27 mouse cellular contexts compared by ENCODE assay signal in the genomic region with DNA sequence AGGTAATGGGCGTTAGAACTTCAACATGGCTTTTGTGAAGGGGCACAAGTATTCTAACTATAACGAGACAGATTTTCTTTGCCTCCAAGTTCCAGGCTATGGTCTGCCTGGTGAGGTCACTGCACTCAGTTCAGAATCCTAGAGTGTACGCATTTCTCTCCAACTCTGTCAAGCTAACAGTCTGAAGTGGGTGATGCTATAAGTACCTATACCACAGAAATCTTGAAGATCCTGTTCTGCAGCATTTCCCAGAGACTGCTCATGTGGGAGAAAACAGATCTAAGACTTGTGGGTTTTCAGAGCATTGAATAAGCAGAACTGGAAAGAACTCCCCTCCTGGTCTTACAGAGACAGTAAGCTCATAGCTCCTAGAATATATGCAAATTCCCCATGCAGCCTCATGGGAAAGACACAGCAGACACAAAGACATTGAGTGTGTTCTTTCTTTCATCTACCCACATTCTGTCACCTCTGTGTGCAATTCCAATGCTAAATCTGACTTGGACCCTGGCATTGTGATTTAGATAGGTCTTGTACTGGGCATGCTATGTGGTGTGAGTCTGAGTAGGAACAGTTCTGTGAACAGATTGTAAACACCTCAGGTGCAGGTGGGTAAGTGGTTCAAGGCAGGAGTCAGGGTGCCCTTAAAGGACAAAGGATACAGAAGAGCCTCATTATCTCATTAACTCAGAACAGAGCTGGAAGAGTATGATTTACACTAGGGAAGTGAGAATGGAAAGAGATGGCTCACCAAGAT.
DNase-seq lines count a peak whose midpoint lies in the region; ATAC-seq lines count a peak whose summit lies in the region.
"Had no signal": no experiment of that assay in that cellular context is flagged by ENCODE, and none has a peak within 500 bp of the region (broad histone marks: within the 10 kb centered on the region; RNA-seq: fewer than 3 reads in every experiment).

No protein-coding gene starts in this region.

- 75% methylated on average over 3 of the region's 3 CpGs for WGBS in embryonic facial prominence, embryonic 13.5 days
- 66% methylated on average over 3 of the region's 3 CpGs for WGBS in lung, embryonic 16.5 days

- peak; percentile 27 for DNase-seq in urinary bladder, postnatal 25 days (ENCODE audit: low spot score)
- no peak for DNase-seq in urinary bladder, postnatal 4 days (ENCODE audit: low spot score in 2 of 2)
- DNase-seq in kidney, postnatal 25 days: no peak
- no peak for DNase-seq in heart, adult 8-10 months (ENCODE audit: low spot score)
- DNase-seq in heart, postnatal 14 days: no peak
- DNase-seq: adrenal gland, postnatal 36 days; cerebellum, adult 9-10 months; gastrocnemius, adult 2 months; heart, postnatal 4 days; kidney, adult 8-10 months; kidney, postnatal 10 days; liver; right cerebral cortex, adult 18-20 months; thymus, adult 2 months; thymus, postnatal 4 days had no signal

- intact Hi-C loops in heart, postnatal 14 days (cut with DNase I): no loop called here

- H3K4me1 ChIP-seq in embryonic facial prominence, embryonic 13.5 days: no peaks in the 10 kb centered on the region
- H3K4me1 ChIP-seq in lung, embryonic 16.5 days (replicated peaks; ENCODE audit: control insufficient read depth, insufficient read depth, low read length): no peaks in the 10 kb centered on the region
- H3K4me1 ChIP-seq: forebrain, embryonic 12.5 days; heart, embryonic 15.5 days; liver, embryonic 15.5 days; neural tube, embryonic 15.5 days; stomach, embryonic 15.5 days had no signal

- H3K9me3 ChIP-seq in embryonic facial prominence, embryonic 13.5 days: no peaks in the 10 kb centered on the region
- no peaks in the 10 kb centered on the region for H3K9me3 ChIP-seq in lung, embryonic 16.5 days (ENCODE audit: control insufficient read depth, low read length)
- H3K9me3 ChIP-seq: forebrain, embryonic 12.5 days; heart, embryonic 15.5 days; liver, embryonic 15.5 days; neural tube, embryonic 15.5 days; stomach, embryonic 15.5 days had no signal

- no peak overlapping the region for H3K9ac ChIP-seq in embryonic facial prominence, embryonic 13.5 days
- no peak overlapping the region for H3K9ac ChIP-seq in lung, embryonic 16.5 days (ENCODE audit: low read length)
- H3K9ac ChIP-seq: forebrain, embryonic 12.5 days; heart, embryonic 15.5 days; hindbrain, embryonic 14.5 days; liver, embryonic 15.5 days; neural tube, embryonic 15.5 days; stomach, embryonic 15.5 days had no signal

- no peaks in the 10 kb centered on the region for H3K27me3 ChIP-seq in embryonic facial prominence, embryonic 13.5 days
- H3K27me3 ChIP-seq in lung, embryonic 16.5 days (ENCODE audit: control insufficient read depth, insufficient read depth, low read depth, low read length): no peaks in the 10 kb centered on the region
- H3K27me3 ChIP-seq: forebrain, embryonic 12.5 days; heart, embryonic 15.5 days; liver, embryonic 15.5 days; neural tube, embryonic 15.5 days; stomach, embryonic 15.5 days had no signal

- no peaks in the 10 kb centered on the region for H3K36me3 ChIP-seq in embryonic facial prominence, embryonic 13.5 days
- no peaks in the 10 kb centered on the region for H3K36me3 ChIP-seq in lung, embryonic 16.5 days (ENCODE audit: control insufficient read depth, insufficient read depth, low read length)
- H3K36me3 ChIP-seq: forebrain, embryonic 12.5 days; heart, embryonic 15.5 days; liver, embryonic 15.5 days; neural tube, embryonic 15.5 days; stomach, embryonic 15.5 days had no signal

- H3K4me3 ChIP-seq in embryonic facial prominence, embryonic 13.5 days: no peak overlapping the region
- H3K4me3 ChIP-seq in lung, embryonic 16.5 days (ENCODE audit: low read length): no peak overlapping the region
- H3K4me3 ChIP-seq: erythroblast, embryonic 14.5 days; forebrain, embryonic 12.5 days; gastrocnemius, adult 2 months; heart, embryonic 15.5 days; layer of hippocampus, adult 2 months; liver, embryonic 15.5 days; neural tube, embryonic 15.5 days; stomach, embryonic 15.5 days had no signal

- no peak overlapping the region for H3K27ac ChIP-seq in embryonic facial prominence, embryonic 13.5 days
- peak overlapping the region; percentile 64 for H3K27ac ChIP-seq in lung, embryonic 16.5 days (ENCODE audit: low read length)
- H3K27ac ChIP-seq: forebrain, embryonic 12.5 days; gastrocnemius, adult 2 months; heart, embryonic 15.5 days; hindbrain, embryonic 14.5 days; layer of hippocampus, adult 2 months; liver, embryonic 15.5 days; neural tube, embryonic 15.5 days; stomach, embryonic 15.5 days had no signal

- 0 out of 2 replicates have a peak, but pooled peaks have one; percentile 15 for ATAC-seq in embryonic facial prominence, embryonic 13.5 days (ENCODE audit: insufficient number of reproducible peaks, insufficient read depth, low FRiP score, low TSS enrichment, low read depth)
- peak; percentile 98 for ATAC-seq in lung, embryonic 16.5 days (ENCODE audit: low read depth)
- ATAC-seq: inflammation-experienced regulatory T-cells, adult 6 months had no signal

- no peak overlapping the region for H3K4me2 ChIP-seq in embryonic facial prominence, embryonic 13.5 days
- H3K4me2 ChIP-seq in lung, embryonic 16.5 days (ENCODE audit: low read depth, low read length): no peak overlapping the region
- H3K4me2 ChIP-seq: forebrain, embryonic 12.5 days; heart, embryonic 15.5 days; hindbrain, embryonic 14.5 days; liver, embryonic 15.5 days; midbrain, embryonic 11.5 days; neural tube, embryonic 15.5 days; stomach, embryonic 15.5 days had no signal
